Mouse (Mus musculus) brain, embryonic 14.5 days (tissue): Measurements from ENCODE around the gene Rmi2. TPM values are rescaled to one million over a fixed set of nuclear protein-coding genes. Genes with fewer than 3 reads are reported as not detected.

ENCODE experiments used
- DNase-seq: peaks from one replicate; pipeline ENCODE4 v3.0.0-alpha.2; 2011; ENCODE audit warnings: low read depth
- CTCF ChIP-seq: fragments of 200-500 bp; IDR thresholded peaks from 2 replicates; pipeline ENCODE4 v1.5.1; 2012; ENCODE audit warnings: inconsistent platforms, mild to moderate bottlenecking, moderate library complexity, borderline replicate concordance; ENCODE audit not compliant: insufficient read depth, insufficient read length; ENCODE audit errors: extremely low read depth
- POLR2A ChIP-seq: fragments of 200-500 bp; IDR thresholded peaks from 2 replicates; pipeline ENCODE4 v1.6.1; 2012; ENCODE audit warnings: mild to moderate bottlenecking, inconsistent platforms, borderline replicate concordance; ENCODE audit not compliant: poor library complexity, insufficient read depth, insufficient read length, severe bottlenecking; ENCODE audit errors: extremely low read depth
- polyA plus RNA-seq: library from polyadenylated mRNA; depleted of rRNA; stranded (reverse); fragments of >200 nt; gene quantifications from 2 replicates; pipeline ENCODE4 v1.2.3, GENCODE M21; 2012

Rmi2 gene
- polyA plus RNA-seq, 1 experiment: 2.3 TPM

- TF ChIP-seq POLR2A: no peak
- no peak for TF ChIP-seq CTCF
- DNase-seq: no peak
These were observed 28.9 kb upstream of the Rmi2 start, which contains the start of gene Prm1 for GRCm38 (mm10) chr16:10805789-10806527. Gene Prm1, minus strand, starts transcription at chr16:10805839.

DNA sequence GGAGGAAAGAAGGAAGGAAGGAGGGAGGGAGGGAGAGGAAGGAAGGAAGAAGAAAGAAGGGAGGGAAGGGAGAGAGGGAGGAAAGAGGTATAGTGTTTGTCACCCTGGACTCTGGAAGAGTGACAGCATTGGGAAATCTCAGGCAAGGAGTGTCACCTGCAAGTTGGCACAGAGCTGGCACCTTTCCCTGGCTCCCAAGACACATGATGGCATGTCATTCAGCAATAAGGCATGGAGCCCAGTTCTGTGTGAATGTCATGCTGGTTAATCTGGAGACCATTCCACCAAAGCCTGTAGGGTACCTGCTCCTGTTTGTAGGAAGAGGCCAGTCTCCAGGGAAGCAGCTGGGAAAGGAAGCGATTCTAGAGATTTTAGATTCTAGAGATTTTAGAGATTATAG is 24.5 kb upstream of the Rmi2 start:
- DNase-seq: no peak
- no peak for TF ChIP-seq CTCF
- TF ChIP-seq POLR2A: no peak

GRCm38 (mm10) chr16:10812865-10813371 is 21.9 kb upstream of the Rmi2 start, which contains the start of gene Gm11172:
Gene Gm11172, plus strand, starts transcription at chr16:10812915.
- no peak for DNase-seq
- no peak for TF ChIP-seq CTCF
- TF ChIP-seq POLR2A: no peak

DNA sequence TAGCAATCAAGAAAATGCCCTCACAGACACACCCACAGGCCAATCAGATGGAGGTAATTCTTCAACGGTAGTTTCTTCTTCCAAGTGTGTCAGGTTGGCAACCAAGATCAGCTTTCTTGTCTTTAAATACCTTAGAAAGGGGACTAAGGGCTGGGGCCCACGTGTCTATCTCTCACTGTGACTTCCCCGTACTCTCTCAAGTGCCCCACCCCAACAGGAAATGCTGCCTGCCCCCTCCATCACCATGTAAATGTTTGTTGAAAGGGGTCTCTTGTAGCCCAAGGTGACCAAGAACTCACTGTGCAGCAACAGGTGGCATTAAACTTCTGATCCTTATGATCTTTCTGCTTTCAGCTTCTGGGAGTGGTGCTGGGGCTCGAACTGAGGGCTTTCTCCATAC is 21.1 kb upstream of the Rmi2 start:
- no peak for TF ChIP-seq POLR2A
- no peak for TF ChIP-seq CTCF

DNA sequence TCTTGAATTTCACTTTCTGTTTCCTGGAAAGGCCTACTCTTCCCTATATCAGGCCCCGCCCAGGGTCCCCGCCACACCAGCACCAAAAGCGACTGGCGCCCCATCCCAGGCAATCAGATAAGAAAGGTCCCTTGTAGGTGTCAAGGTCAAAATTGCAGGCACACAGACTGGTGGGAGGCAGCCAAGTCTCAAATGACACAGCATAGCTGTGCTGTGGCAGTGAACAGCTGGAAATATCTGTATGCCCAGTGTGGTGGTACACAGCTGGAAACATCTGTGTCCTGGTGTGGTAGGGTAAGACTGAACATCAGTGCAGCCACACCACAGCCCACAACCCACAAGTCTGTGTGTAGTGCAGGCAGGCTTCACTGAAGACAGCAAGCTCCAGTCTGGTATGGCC is 20.0 kb upstream of the Rmi2 start:
- DNase-seq: no peak
- TF ChIP-seq CTCF: no peak
- TF ChIP-seq POLR2A: no peak

More for the DNA sequence above, 21.1 kb upstream of the Rmi2 start:
- no peak for DNase-seq

GRCm38 (mm10) chr16:10818579-10819135 is 16.2 kb upstream of the Rmi2 start:
- no peak for DNase-seq
- no peak for TF ChIP-seq POLR2A

DNA sequence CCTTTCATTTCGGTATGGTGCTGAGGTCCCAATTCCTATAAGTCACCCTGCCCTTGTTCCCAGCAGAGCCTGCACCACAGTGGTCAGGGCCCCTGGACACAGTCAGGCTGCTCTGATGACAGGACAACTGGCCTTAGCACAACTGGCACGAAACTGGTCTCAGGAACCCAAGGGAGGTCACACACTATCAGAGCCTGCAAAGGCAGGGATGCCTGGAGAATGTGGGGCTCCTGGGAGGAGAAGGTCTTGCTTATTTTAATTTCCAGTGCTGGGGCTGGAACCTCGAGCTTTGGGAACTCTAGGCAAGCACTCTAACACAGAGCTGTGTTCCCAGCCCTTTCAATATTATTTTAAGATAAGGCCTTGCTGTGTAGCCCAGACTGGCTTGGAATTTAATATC is 14.9 kb upstream of the Rmi2 start:
- TF ChIP-seq CTCF: no peak
- TF ChIP-seq POLR2A: no peak
- DNase-seq: no peak

- no peak for TF ChIP-seq POLR2A
- no peak for TF ChIP-seq CTCF
- DNase-seq: no peak
These were observed 13.5 kb upstream of the Rmi2 start for GRCm38 (mm10) chr16:10821387-10821786.

GRCm38 (mm10) chr16:10824536-10824935 is 10.3 kb upstream of the Rmi2 start:
- no peak for DNase-seq
- TF ChIP-seq POLR2A (no peak), CTCF (no peak)

- DNase-seq: no peak
- no peak for TF ChIP-seq CTCF
- no peak for TF ChIP-seq POLR2A
These were observed 9.0 kb upstream of the Rmi2 start for GRCm38 (mm10) chr16:10825840-10826239.

GRCm38 (mm10) chr16:10827269-10827668 is 7.6 kb upstream of the Rmi2 start:
- no peak for DNase-seq
- TF ChIP-seq CTCF: no peak
- no peak for TF ChIP-seq POLR2A
